Mouse (Mus musculus) intestine, embryonic 15.5 days (tissue): ENCODE measurements around the gene Aldh2. TPM values are rescaled to one million over a fixed set of nuclear protein-coding genes. Genes with fewer than 3 reads are reported as not detected.

Source experiments
- ATAC-seq: fragments of 200-750 bp; cut with Nextera tagmentation; 2 replicates; pipeline ENCODE4 v1.8.0; 2017; ENCODE audit warnings: moderate TSS enrichment, moderate library complexity
- H3K27ac ChIP-seq: fragments of 300-500 bp; sonication (generic); 2 replicates; pipeline ENCODE4 v1.5.1; 2015; ENCODE audit warnings: mild to moderate bottlenecking, inconsistent platforms
- H3K27me3 ChIP-seq: fragments of 300-500 bp; sonication (generic); replicated peaks from 2 replicates; pipeline ENCODE4 v1.6.1; 2015; ENCODE audit warnings: inconsistent platforms
- H3K36me3 ChIP-seq: fragments of 300-500 bp; sonication (generic); 2 replicates; pipeline ENCODE4 v1.6.1; 2015; ENCODE audit warnings: inconsistent platforms
- H3K4me1 ChIP-seq: fragments of 300-500 bp; sonication (generic); replicated peaks from 2 replicates; pipeline ENCODE4 v1.6.1; 2015; ENCODE audit warnings: inconsistent platforms
- H3K4me2 ChIP-seq: fragments of 300-500 bp; sonication (generic); replicated peaks from 2 replicates; pipeline ENCODE4 v1.6.1; 2015; ENCODE audit warnings: mild to moderate bottlenecking, inconsistent platforms
- H3K4me3 ChIP-seq: fragments of 300-500 bp; sonication (generic); replicated peaks from 2 replicates; pipeline ENCODE4 v1.5.1; 2015; ENCODE audit warnings: inconsistent platforms
- H3K9ac ChIP-seq: fragments of 300-500 bp; sonication (generic); 2 replicates; pipeline ENCODE4 v1.6.1; 2015; ENCODE audit warnings: inconsistent platforms
- H3K9me3 ChIP-seq: fragments of 300-500 bp; sonication (generic); 2 replicates; pipeline ENCODE4 v1.6.1; 2016; ENCODE audit warnings: inconsistent platforms
- WGBS: fragments of 180-500 bp; shearing (Covaris S2); methylation state at CpG from one replicate; pipeline ENCODE4 v1.1.7; 2015; 5-methylcytosine and 5-hydroxymethylcytosine counted together
- polyA plus RNA-seq: library from polyadenylated mRNA; unstranded; fragments of >200 nt; fragmentation: Nextera tagmentation; extraction: Ambion mirVana; gene quantifications from 2 replicates; pipeline ENCODE4 v1.2.1, GENCODE M21; 2015

Aldh2 gene
- polyA plus RNA-seq, 1 experiment from 2014 or later = 189 TPM

GRCm38 (mm10) chr5:121592064-121592815 is 1.4 kb downstream of the Aldh2 start:
- Histone ChIP-seq H3K4me2 (peak overlapping the region; percentile 89), H3K4me1 (peaks cover 16% of the 10 kb centered on the region), H3K9ac (peak overlapping the region; percentile 90; the same call in 1 of the 2 replicates), H3K9me3 (no peaks in the 10 kb centered on the region), H3K27ac (no peak overlapping the region), H3K36me3 (no peaks in the 10 kb centered on the region), H3K4me3 (peak overlapping the region; percentile 84), H3K27me3 (no peaks in the 10 kb centered on the region)
- 64% methylated on average over 11 of the region's 11 CpGs for WGBS
- ATAC-seq = no peak

- Histone ChIP-seq H3K9me3 (no peaks in the 10 kb centered on the region), H3K9ac (no peak overlapping the region), H3K4me3 (no peak overlapping the region), H3K27me3 (no peaks in the 10 kb centered on the region), H3K36me3 (no peaks in the 10 kb centered on the region), H3K4me1 (peaks cover 20% of the 10 kb centered on the region), H3K27ac (no peak overlapping the region), H3K4me2 (peak overlapping the region; percentile 89; the same call in 1 of the 2 replicates)
- no peak for ATAC-seq
- 68% methylated on average over 11 of the region's 11 CpGs for WGBS
Measured at GRCm38 (mm10) chr5:121591417-121592063, 2.1 kb downstream of the Aldh2 start.

- H3K27me3 ChIP-seq = no peaks in the 10 kb centered on the region
- WGBS = 90% methylated on average over 6 of the region's 6 CpGs
- no peak overlapping the region for H3K4me2 ChIP-seq
- no peak overlapping the region for H3K4me3 ChIP-seq
- no peaks in the 10 kb centered on the region for H3K9me3 ChIP-seq
- H3K9ac ChIP-seq = no peak overlapping the region
- ATAC-seq = no peak
- H3K4me1 ChIP-seq = peaks cover 20% of the 10 kb centered on the region
- H3K27ac ChIP-seq = no peak overlapping the region
- H3K36me3 ChIP-seq = no peaks in the 10 kb centered on the region
Measured at GRCm38 (mm10) chr5:121589928-121590327, 3.7 kb downstream of the Aldh2 start.

GRCm38 (mm10) chr5:121586400-121587039 is 7.1 kb downstream of the Aldh2 start:
- H3K36me3 ChIP-seq = no peaks in the 10 kb centered on the region
- no peaks in the 10 kb centered on the region for H3K27me3 ChIP-seq
- H3K4me3 ChIP-seq = no peak overlapping the region
- ATAC-seq = no peak
- WGBS = 44% methylated on average over 6 of the region's 6 CpGs
- peak overlapping the region; percentile 67 for H3K27ac ChIP-seq
- H3K9me3 ChIP-seq = no peaks in the 10 kb centered on the region
- no peak overlapping the region for H3K9ac ChIP-seq
- H3K4me2 ChIP-seq = no peak overlapping the region; the same call in 1 of the 2 replicates
- H3K4me1 ChIP-seq = peaks cover 14% of the 10 kb centered on the region

GRCm38 (mm10) chr5:121585699-121586098 is 7.9 kb downstream of the Aldh2 start:
- WGBS = 91% methylated on average over 5 of the region's 5 CpGs
- H3K36me3 ChIP-seq = no peaks in the 10 kb centered on the region
- H3K27ac ChIP-seq = peak overlapping the region; percentile 67
- H3K4me1 ChIP-seq = peaks cover 14% of the 10 kb centered on the region
- no peak overlapping the region for H3K4me3 ChIP-seq
- no peak overlapping the region for H3K9ac ChIP-seq
- no peak for ATAC-seq
- H3K27me3 ChIP-seq = no peaks in the 10 kb centered on the region
- H3K4me2 ChIP-seq = no peak overlapping the region
- H3K9me3 ChIP-seq = no peaks in the 10 kb centered on the region

- WGBS = 94% methylated on average over 10 of the region's 10 CpGs
- ATAC-seq = no peak
- no peaks in the 10 kb centered on the region for H3K27me3 ChIP-seq
- no peak overlapping the region for H3K4me2 ChIP-seq
- no peak overlapping the region for H3K4me3 ChIP-seq
- no peak overlapping the region for H3K27ac ChIP-seq
- H3K9me3 ChIP-seq = no peaks in the 10 kb centered on the region
- H3K36me3 ChIP-seq = no peaks in the 10 kb centered on the region
- H3K9ac ChIP-seq = no peak overlapping the region
- peaks cover 14% of the 10 kb centered on the region for H3K4me1 ChIP-seq
Measured at GRCm38 (mm10) chr5:121585005-121585404, 8.6 kb downstream of the Aldh2 start.

GRCm38 (mm10) chr5:121583765-121584501 is 9.7 kb downstream of the Aldh2 start:
- Histone ChIP-seq H3K27me3 (no peaks in the 10 kb centered on the region), H3K9me3 (no peaks in the 10 kb centered on the region), H3K27ac (peak overlapping the region; percentile 64), H3K4me3 (no peak overlapping the region), H3K9ac (no peak overlapping the region), H3K4me2 (0 out of 2 replicates have a peak overlapping the region, but pooled peaks have one; percentile 3), H3K4me1 (peaks cover 14% of the 10 kb centered on the region), H3K36me3 (peaks cover 9% of the 10 kb centered on the region)
- ATAC-seq = peak; percentile 95
- 38% methylated on average over 12 of the region's 12 CpGs for WGBS

- Histone ChIP-seq H3K27ac (no peak overlapping the region), H3K4me3 (no peak overlapping the region)
- 92% methylated on average over 8 of the region's 8 CpGs for WGBS
Measured at GRCm38 (mm10) chr5:121581945-121582344, 11.7 kb downstream of the Aldh2 start.

GRCm38 (mm10) chr5:121576927-121577488 is 16.6 kb downstream of the Aldh2 start:
- Histone ChIP-seq H3K9ac (no peak overlapping the region), H3K4me1 (no peaks in the 10 kb centered on the region), H3K27ac (no peak overlapping the region), H3K27me3 (no peaks in the 10 kb centered on the region), H3K36me3 (peaks cover 23% of the 10 kb centered on the region), H3K9me3 (no peaks in the 10 kb centered on the region), H3K4me3 (no peak overlapping the region), H3K4me2 (no peak overlapping the region)
- no peak for ATAC-seq
- WGBS = 87% methylated on average over 11 of the region's 11 CpGs

More at GRCm38 (mm10) chr5:121581945-121582344, 11.7 kb downstream of the Aldh2 start:
- H3K4me2 ChIP-seq = no peak overlapping the region
- H3K4me1 ChIP-seq = peaks cover 12% of the 10 kb centered on the region
- H3K36me3 ChIP-seq = peaks cover 9% of the 10 kb centered on the region
- H3K9me3 ChIP-seq = no peaks in the 10 kb centered on the region
- no peak overlapping the region for H3K9ac ChIP-seq
- no peaks in the 10 kb centered on the region for H3K27me3 ChIP-seq
- ATAC-seq = no peak

- no peak overlapping the region for H3K9ac ChIP-seq
- no peak overlapping the region for H3K4me2 ChIP-seq
- peaks cover 23% of the 10 kb centered on the region for H3K36me3 ChIP-seq
- no peak overlapping the region for H3K4me3 ChIP-seq
- ATAC-seq = no peak
- no peaks in the 10 kb centered on the region for H3K4me1 ChIP-seq
- 95% methylated on average over 11 of the region's 11 CpGs for WGBS
- no peaks in the 10 kb centered on the region for H3K9me3 ChIP-seq
- no peak overlapping the region for H3K27ac ChIP-seq
- no peaks in the 10 kb centered on the region for H3K27me3 ChIP-seq
Measured at GRCm38 (mm10) chr5:121575867-121576266, 17.8 kb downstream of the Aldh2 start.

- Histone ChIP-seq H3K9ac (no peak overlapping the region), H3K36me3 (peaks cover 20% of the 10 kb centered on the region), H3K27me3 (no peaks in the 10 kb centered on the region), H3K9me3 (no peaks in the 10 kb centered on the region), H3K4me1 (no peaks in the 10 kb centered on the region), H3K4me3 (no peak overlapping the region), H3K27ac (no peak overlapping the region), H3K4me2 (no peak overlapping the region)
- WGBS = 88% methylated on average over 13 of the region's 13 CpGs
- ATAC-seq = no peak
Measured at GRCm38 (mm10) chr5:121574145-121574544, 19.5 kb downstream of the Aldh2 start.
